ENCODE assay signal across 18 mouse cellular contexts in genomic region chr1:192220156-192220555, GRCm38 (mm10). TPM values are rescaled to one million over a fixed set of nuclear protein-coding genes. Genes with fewer than 3 reads are reported as not detected.
DNase-seq lines count a peak whose midpoint lies in the region.
"Had no signal": no experiment of that assay in that cellular context is flagged by ENCODE, and none has a peak within 500 bp of the region (broad histone marks: within the 10 kb centered on the region; RNA-seq: fewer than 3 reads in every experiment).

No protein-coding gene starts in this region.

- DNase-seq in 3T3-L1 (ENCODE audit: low read depth, low spot score) = peak; percentile 23
- peak; percentile 77 for DNase-seq in adrenal gland, adult 2 months
- DNase-seq in adrenal gland, postnatal 14 days = peak; percentile 66
- DNase-seq in kidney, postnatal 25 days = no peak
- DNase-seq in cerebellum, postnatal 25 days = no peak
- no peak for DNase-seq in urinary bladder, postnatal 4 days (ENCODE audit: low spot score in 2 of 2)
- DNase-seq: cerebellum, adult 11 months; cerebellum, adult 2 months; cerebellum, adult 9-11 months; cerebellum, postnatal 36 days; embryo, embryonic 11 days; gastrocnemius, postnatal 10 days; heart, adult 18-20 months; heart, postnatal 10 days; heart, postnatal 4 days; kidney, adult 18-20 months had no signal

RNA-seq across cellular contexts. Expression of gene Kcnh1, which starts 29.6 kb away (rescaled TPM):
- under 1 TPM; 0.12 to 0.24 TPM for total RNA-seq in adrenal gland, adult 2 months (2021)
- polyA plus RNA-seq in adrenal gland, adult 2 months (2012; rRNA removed) = 0.07 and 0.09 TPM in 2 replicates
- 0.26 and 0.60 TPM in 2 replicates for total RNA-seq in adrenal gland, postnatal 14 days (2021)
- polyA plus RNA-seq: erythroblast, embryonic 14.5 days; inflammation-experienced regulatory T-cells, adult 6 months had no signal

Comparison
In these comparisons a context has a peak if more than half of its experiments do, and no peak if none do; other contexts are left out.
1. DNase-seq: peak in 3T3-L1 (single experiment), adrenal gland, adult 2 months (single experiment) and adrenal gland, postnatal 14 days (single experiment); none in kidney, postnatal 25 days (0 of 2), cerebellum, postnatal 25 days (0 of 2) and urinary bladder, postnatal 4 days (0 of 2).